8 mouse cellular contexts compared by ENCODE assay signal in the genomic region with DNA sequence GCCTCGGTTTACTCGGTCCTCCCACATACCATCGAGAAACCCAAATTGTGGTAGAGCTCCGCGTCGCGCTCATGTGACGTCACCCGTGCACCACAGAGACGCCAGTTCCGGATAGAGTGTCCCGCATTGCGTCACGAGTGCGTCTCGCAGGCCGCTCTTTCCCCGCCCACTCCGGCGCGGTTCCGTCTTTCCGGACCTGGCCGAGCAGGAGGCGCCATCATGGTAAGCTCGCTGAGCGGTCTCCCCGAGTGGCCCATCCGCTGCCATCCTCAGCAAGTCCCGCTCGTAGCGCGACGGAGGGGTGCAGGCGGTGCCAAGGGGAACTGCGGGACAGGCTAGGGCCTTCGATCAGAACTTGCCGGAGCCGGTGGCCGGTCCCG. TPM values are rescaled to one million over a fixed set of nuclear protein-coding genes. Genes with fewer than 3 reads are reported as not detected.
A peak's percentile ranks its signal among the peaks of the same experiment; 100 is the strongest.
DNase-seq lines count a peak whose midpoint lies in the region; ATAC-seq lines count a peak whose summit lies in the region.

A gene (minus strand): TSS at position 85 of the 380 bp plus-strand sequence.

- peak; percentile 73 for ATAC-seq in inflammation-experienced regulatory T-cells, adult 6 months
- peak; percentile 63 for ATAC-seq in megakaryocyte-erythroid progenitor cell, adult 5-6 weeks (replicated peaks; ENCODE audit: low FRiP score, low TSS enrichment, poor library complexity, severe bottlenecking)

- intact Hi-C loops in gastrocnemius, postnatal 14 days (cut with DNase I; ENCODE audit: low total_unique reads) = no loop called here
- intact Hi-C loops in left cerebral cortex, postnatal 10 days (cut with DNase I) = no loop called here

- DNase-seq in adipocyte (ENCODE audit: low spot score) = peak; percentile 95
- peak; percentile 100 for DNase-seq in embryo, embryonic 10 days (ENCODE audit: low spot score)
- peak; percentile 99 for DNase-seq in gastrocnemius, postnatal 14 days
- peak; percentile 99 to 100 for DNase-seq in left cerebral cortex, postnatal 10 days (ENCODE audit: extremely low spot score in 1 of 2, low spot score in 2 of 2)
- DNase-seq in right cerebral cortex, postnatal 25 days = peak; percentile 97
- peak; percentile 97 to 99 for DNase-seq in urinary bladder, postnatal 4 days (ENCODE audit: low spot score in 2 of 2)

RNA-seq across cellular contexts. Expression of the gene that starts here (rescaled TPM):
- 10 to 100 TPM; 12.0 to 13.2 TPM for total RNA-seq in gastrocnemius, postnatal 14 days (2021)
- polyA plus RNA-seq in inflammation-experienced regulatory T-cells, adult 6 months (2017; shearing (Covaris generic)) = 10 to 100 TPM; 12.1 to 17.3 (median 15.5) TPM
- total RNA-seq in left cerebral cortex, postnatal 10 days (2021) = 10 to 100 TPM; 23.0 to 24.6 TPM
- 16.3 and 19.8 TPM in 2 replicates for total RNA-seq in megakaryocyte-erythroid progenitor cell, adult 5-6 weeks (2014; fragmentation: Nextera tagmentation)
- total RNA-seq in megakaryocyte-erythroid progenitor cell, adult 5-6 weeks (2017) = 7.5 and 7.8 TPM in 2 replicates

Comparison
In these comparisons a context has a peak if more than half of its experiments do, and no peak if none do; other contexts are left out.
1. Peak in every context shown above with its lines: DNase-seq and ATAC-seq.